Mouse (Mus musculus) layer of hippocampus, adult 18-20 months (tissue): Measurements from ENCODE around the gene Gm28168. TPM values are rescaled to one million over a fixed set of nuclear protein-coding genes. Genes with fewer than 3 reads are reported as not detected.
"Not testable (repeated sequence)": the region's sequence is repeated elsewhere in the genome, so short reads cannot be mapped to it uniquely, and the experiment has no call there.

Experiments used
- DNase-seq, 2 experiments: peaks; one replicate each; pipeline ENCODE4 v3.0.0; 2022; ENCODE audit warnings: low spot score in 2 of 2
- long read RNA-seq: library from polyadenylated mRNA; stranded (forward); transcript quantifications from one replicate; pipeline ENCODE4 v2.0.0, GENCODE M21; 2021
- total RNA-seq, 2 experiments: library from RNA; stranded (reverse); gene quantifications; 2 replicates each; pipeline ENCODE4 v1.2.3; 2021

Gm28168 gene
- not detected for total RNA-seq
- long read RNA-seq = 0 reads

- not testable (repeated sequence) for DNase-seq
Observed at GRCm38 (mm10) chr1:117927715-117928114, at the start of gene Gm28168. Gm28168 (plus strand) TSS chr1:117928015.

- no peak for DNase-seq
Observed at GRCm38 (mm10) chr1:117965639-117966038, 37.8 kb downstream of the Gm28168 start, which contains the start of gene Gm7145. Gm7145 (plus strand) TSS chr1:117965939.

Other genes with a start within 250 kb of the Gm28168 start
- gene Gm28363, start 230.9 kb upstream of the Gm28168 start, total RNA-seq = not detected
- gene B020011L13Rik, start 146.9 kb upstream of the Gm28168 start, total RNA-seq = not detected
- not detected for gene Gm28360, start 97.9 kb upstream of the Gm28168 start, total RNA-seq
- gene Gm7145, start 37.9 kb downstream of the Gm28168 start, total RNA-seq = not detected
- not detected for gene Gm29106, start 248.5 kb downstream of the Gm28168 start, total RNA-seq